Mouse (Mus musculus) spleen, adult 2 months (tissue): ENCODE results near the gene Slc7a10.

Experiments used
- CTCF ChIP-seq: fragments of 200-500 bp; IDR thresholded peaks from 2 replicates; pipeline ENCODE4 v1.5.1; 2011; ENCODE audit warnings: mild to moderate bottlenecking, inconsistent platforms; ENCODE audit not compliant: insufficient read depth, insufficient read length, insufficient replicate concordance; ENCODE audit errors: extremely low read depth
- POLR2A ChIP-seq: fragments of 200-500 bp; IDR thresholded peaks from 2 replicates; pipeline ENCODE4 v1.6.1; 2011; ENCODE audit warnings: low read depth, low read length, inconsistent platforms

DNA sequence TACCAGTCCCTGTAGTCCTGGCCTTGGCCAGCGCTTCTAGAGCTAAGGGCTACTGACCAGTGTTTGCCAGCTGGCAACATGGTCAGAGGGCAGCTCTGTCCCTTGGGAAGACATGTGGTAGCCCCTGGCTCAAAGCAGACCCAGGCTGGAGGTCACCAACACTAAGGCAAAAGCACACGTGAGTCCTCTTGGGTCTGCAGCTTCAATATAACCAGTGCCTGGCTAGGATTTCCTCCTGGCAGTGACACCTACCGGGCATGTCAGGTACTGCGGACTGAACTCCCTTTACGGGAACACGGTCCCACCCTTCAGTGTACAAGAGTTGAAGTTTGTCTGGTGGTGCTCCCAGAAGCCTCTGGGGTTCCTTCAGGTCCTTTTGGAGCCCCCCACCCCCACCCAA is 16.8 kb upstream of the Slc7a10 start:
- TF ChIP-seq CTCF, result peak; percentile 80; the same call in 1 of the 2 replicates
- no peak for TF ChIP-seq POLR2A
